Mouse (Mus musculus) testis, postnatal 10 days (tissue): ENCODE results near the gene Gm11733.
"Not testable (repeated sequence)": the region's sequence is repeated elsewhere in the genome, so short reads cannot be mapped to it uniquely, and the experiment has no call there.

Source experiments
- DNase-seq: peaks from one replicate; pipeline ENCODE4 v3.0.0; 2021; ENCODE audit warnings: low spot score

Gm11733 gene

DNA sequence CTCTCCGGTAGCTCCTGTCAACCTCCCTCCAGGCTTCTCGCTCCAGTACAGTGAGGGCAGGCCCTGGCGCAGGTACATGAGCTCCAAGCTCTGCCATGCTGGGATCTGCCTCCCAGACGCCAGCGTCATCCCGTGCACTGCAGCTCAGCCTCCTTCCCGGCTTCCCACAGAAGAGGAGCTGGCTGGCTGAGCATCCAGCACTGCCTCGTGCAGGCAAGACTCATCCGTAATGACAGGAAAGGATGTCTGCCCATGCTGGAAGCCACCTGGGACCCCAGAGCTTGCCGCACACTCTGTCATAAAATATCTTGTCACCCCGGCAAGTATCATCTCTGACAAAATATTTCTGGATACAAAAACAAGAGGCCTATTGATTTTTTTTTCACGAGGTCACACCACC lies at the start of gene Gm11733:
Gm11733 (plus strand) TSS at position 171 of the 400 bp plus-strand sequence.
- DNase-seq: no peak

DNA sequence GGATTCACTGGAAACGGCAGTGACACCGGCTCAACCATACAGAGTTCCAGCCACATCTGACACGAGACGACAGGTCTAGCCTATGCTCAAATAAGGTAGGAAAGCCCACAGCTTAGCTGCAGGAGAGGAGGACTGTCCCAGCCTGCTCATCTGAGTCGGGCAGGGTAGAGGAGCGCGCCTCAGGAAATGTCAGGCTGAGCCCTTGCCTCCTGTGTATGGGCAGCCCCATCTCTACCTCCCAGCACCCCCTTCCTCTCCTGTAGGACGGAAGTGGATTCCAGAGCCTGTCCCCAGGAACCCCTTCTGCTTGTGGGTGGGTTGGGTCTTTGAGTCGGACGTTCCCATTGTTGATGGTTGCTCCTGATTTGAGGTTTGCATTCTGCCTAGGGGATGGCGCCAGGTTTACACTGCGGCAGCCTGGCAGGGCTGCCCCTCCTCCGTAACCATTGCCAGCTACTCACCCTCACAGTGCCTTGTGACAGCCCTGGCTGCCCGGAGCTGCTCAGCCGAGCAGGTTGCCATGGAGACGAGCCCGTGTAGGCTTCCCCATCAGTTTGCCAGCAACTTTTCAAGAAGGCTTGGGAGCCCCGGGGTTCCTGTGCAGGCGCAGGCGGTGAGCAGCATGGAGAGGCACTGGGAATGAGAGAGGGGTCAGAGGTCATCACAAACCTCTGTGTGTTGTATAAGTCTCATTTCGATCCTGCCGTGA lies 47.6 kb upstream of the Gm11733 start:
- DNase-seq: peak; percentile 56

DNA sequence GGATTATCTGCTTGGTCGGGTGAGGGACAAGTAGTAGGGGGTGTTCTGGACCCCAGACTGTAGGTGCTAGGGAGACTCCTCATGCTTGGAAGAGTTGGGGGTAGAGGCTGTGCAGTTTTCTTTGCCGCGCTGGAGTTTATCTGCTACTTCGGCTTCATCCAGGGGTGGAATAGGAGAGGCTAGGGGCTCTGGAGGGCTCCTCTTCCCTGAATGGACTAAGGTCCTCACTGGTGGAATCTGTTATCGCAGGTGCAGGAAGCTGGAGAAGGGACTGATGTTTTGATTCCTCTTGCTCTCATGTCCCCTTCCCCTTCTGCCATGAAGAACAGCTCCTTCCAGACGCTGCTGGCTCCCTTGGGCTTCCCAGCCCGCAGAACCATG lies 47.1 kb upstream of the Gm11733 start:
- DNase-seq: no peak

DNA sequence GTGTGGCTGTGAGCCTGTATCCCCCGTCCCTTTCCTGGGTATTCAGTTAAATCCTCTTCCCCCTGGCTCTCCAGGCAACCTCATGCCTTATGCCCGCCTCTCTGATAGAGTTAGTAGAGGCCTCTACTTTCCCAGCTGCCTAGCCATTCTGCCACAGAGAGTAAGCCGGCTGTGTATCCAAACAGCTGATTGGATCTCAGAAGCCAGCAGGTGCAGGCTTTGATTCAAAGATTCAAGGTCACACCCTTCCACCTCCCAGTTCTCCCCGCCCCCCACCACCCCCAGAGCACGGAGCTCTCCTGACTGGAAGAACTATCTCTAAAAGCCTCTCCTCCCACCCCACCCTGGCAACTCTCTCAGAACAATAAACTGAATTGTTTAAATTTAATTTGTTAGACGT lies 45.8 kb upstream of the Gm11733 start:
- no peak for DNase-seq

- no peak for DNase-seq
Measured at GRCm38 (mm10) chr11:117440865-117441425, 43.2 kb upstream of the Gm11733 start.

DNA sequence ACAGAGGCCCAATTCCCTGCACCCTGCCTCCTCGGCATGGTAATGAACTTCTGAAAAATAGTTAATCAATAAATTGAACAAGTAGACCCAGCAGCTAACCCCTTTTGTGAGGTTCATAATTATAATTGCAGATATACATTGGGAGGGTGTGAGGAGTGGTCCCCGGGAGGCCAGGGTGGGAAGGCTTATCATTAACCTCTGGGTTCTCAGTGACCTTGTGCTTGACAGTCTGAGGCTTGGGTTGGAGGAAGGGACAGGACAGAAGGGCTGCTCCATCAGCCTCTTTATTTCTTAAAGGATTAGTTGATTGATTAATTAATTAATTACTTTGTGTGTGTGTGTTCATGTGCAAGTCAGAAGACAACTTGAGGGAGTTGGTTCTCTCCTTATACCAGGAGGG lies 40.1 kb upstream of the Gm11733 start:
- no peak for DNase-seq

GRCm38 (mm10) chr11:117445707-117446106 lies 38.5 kb upstream of the Gm11733 start:
- no peak for DNase-seq

GRCm38 (mm10) chr11:117454086-117454485 lies 30.1 kb upstream of the Gm11733 start:
- DNase-seq: no peak

DNA sequence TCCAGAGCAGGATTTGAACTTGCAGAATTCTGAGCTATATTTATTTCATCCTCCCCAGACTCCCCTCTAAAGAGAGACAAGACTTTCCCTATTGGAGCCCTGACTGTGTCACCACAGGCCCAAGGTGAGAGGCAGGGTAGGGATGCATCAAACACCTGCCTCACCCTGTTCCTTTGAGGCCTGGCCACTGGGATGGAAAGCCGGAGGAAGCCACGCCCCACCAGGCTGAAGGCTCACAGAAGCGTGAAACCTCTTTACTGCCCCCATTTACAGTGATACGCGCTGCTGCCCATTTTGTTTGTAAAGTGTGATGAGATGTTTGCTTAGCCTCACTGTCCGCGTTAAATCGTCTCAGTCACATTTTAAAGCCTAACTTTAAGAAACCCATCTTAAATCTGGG lies 25.0 kb upstream of the Gm11733 start:
- no peak for DNase-seq

DNA sequence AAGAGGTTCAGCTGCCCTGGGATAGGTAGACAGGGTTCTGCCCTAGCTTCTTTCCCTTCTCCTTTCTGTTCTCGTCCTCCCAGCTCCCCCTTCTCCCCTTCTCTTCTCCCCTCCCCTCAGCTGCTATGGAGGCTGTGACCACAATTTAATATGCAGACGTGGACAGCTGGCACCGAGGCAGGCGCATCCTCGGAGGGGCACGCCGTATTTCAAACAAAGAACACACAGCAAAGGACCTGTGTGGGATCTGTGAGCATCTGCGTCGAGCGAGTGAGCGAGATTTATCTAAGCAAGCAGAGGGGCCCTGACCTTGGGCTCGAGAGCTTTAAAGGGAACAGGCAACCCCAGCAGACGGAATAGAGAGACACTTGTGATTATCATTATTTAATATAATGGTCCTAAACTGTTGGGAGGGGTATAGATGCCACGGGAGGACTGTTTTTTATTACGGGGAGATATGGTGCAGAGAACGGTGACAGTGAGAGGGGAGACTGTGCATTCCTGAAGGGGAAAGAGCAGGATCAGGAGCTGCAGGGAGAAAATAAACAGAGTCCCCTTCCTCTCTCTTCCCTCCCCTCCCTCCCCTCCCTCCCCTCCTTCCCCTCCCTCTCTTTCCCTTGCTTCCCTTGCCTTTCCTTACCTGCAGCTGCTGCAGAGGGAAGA lies 21.8 kb upstream of the Gm11733 start:
- no peak for DNase-seq

DNA sequence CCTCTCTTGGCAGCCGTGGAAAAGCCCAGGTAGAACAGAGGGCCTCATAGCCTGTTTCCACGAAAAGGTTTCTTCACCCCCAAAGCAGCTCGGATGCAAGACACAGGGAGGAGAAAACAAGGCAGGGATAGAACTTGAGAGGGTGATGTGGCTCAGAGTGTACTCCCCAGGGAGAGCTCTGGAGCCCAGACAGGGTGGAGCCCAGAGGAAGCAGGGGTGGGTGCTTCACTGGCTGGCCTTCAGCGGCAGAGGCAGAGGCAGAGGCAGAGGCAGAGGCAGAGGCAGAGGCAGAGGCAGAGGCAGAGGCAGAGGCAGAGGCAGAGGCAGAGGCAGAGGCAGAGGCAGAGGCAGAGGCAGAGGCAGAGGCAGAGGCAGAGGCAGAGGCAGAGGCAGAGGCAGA lies 20.8 kb upstream of the Gm11733 start:
- not testable (repeated sequence) for DNase-seq

GRCm38 (mm10) chr11:117466292-117466691 lies 17.9 kb upstream of the Gm11733 start:
- no peak for DNase-seq

DNA sequence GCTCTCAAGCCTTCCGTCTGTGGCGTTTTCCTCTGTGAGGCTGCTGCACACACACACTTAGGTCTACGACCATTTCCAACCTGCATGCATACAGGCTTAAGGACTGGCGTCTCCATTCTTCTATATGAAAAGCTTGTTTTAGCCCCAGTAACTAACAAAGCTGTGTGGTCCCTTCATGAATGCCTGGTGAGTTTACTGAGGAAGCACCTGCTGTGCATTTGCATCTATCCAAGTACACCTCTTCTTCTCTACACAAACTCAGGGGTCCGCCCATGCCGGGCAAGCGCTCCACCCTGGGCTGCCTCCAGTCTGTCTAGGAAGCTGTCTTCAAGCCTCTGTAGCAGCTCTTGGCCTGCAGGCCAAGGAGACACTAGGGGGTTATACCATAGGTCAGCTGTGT lies 17.3 kb upstream of the Gm11733 start:
- DNase-seq: no peak

- no peak for DNase-seq
Measured at GRCm38 (mm10) chr11:117468585-117469363, 15.4 kb upstream of the Gm11733 start.

GRCm38 (mm10) chr11:117469724-117470123 lies 14.4 kb upstream of the Gm11733 start:
- no peak for DNase-seq

DNA sequence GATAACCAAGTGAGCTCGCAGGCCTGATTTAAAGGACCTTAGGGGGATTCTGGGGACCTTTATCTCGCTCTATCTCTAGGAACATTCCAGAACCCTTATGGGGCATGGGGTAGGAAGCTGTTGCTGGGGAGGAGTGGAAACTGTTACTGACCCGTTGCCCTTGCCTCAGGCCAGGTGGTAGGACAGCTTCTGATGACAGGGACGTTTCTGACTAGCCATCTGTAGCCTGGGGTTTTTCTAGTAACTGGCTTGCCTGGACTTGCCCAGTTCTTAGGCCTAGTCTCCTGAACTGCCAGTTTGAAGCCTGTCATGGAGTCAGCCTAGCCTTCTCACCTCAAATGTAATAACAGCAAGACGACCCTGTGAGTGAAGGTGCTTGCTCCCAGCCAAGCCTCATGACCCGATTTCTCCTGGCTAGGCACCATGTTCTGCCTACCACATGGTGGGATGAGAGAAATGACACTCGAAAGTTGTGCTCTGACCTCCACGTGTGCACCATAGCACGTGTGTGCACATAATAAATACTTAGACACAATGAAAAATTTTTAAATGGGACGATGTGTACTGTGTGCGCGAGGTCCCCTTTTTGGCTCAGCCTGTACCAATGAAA lies 13.5 kb upstream of the Gm11733 start:
- DNase-seq: no peak

DNA sequence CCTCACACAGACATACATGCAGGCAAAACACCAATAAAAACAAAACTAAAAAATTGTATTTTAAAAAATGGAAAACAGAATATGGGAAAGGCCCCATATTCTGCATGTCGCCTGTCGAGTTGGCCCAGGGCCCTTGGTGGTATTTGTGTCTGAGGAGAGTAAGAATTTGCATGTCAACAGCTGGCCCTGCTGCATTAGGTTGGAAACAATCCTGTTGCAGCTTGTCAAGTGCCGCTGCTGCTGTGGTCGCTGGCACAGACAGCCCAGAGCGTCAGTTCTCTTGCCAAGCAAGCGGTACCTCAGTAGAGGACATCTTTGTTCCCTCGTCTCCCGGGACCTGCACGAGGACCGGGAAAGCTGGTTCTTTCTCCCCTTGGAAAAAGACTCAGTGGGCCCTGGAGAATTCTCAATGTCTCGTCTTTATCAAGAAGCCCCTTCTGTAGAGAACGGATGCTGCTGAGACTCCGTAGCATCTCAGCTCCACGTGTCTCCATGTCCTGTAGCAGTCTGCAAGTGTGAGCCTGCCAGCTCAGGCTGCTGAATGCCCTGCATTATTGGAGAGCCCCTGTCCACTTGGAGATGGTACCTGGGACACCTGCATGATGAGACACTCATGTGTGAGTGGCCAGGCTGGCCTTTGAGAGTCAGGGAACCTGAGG lies 12.4 kb upstream of the Gm11733 start:
- DNase-seq: no peak

GRCm38 (mm10) chr11:117472885-117473284 lies 11.3 kb upstream of the Gm11733 start:
- no peak for DNase-seq

- no peak for DNase-seq
Measured at GRCm38 (mm10) chr11:117475204-117475603, 9.0 kb upstream of the Gm11733 start.

- no peak for DNase-seq
Measured at GRCm38 (mm10) chr11:117475669-117476068, 8.5 kb upstream of the Gm11733 start.

DNA sequence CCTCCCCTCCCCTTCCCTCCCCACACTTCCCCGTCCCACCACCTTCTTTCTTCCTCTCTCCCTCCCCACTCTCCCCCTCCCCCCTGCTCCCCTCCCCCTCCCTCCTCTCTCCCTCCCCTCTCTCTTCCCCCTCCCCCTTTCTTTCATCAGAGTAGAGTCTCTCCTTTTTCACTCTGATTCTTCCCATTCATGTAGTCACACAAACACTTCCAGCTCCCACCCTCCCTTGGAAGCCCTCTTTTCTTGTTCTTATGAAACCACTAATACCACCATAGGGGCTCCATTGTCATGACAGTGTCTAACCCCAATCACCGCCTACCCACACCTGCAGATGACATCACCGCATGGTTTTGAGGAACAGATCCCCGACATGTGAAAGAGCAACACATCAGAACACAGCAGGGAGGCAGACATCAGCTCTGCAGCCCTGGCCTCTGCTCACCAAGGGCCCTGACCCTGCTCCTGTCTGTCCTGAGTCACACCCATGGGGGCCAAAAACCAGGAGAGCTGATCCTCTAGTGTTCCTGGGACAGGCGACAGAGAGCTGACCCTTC lies 7.5 kb upstream of the Gm11733 start:
- DNase-seq: no peak
